Comparison of ENCODE assay signal across 21 mouse cellular contexts in genomic region chr5:106295538-106295937, GRCm38 (mm10).
DNase-seq lines count a peak whose midpoint lies in the region; ATAC-seq lines count a peak whose summit lies in the region.
"Had no signal": no experiment of that assay in that cellular context is flagged by ENCODE, and none has a peak within 500 bp of the region (broad histone marks: within the 10 kb centered on the region; RNA-seq: fewer than 3 reads in every experiment).

No protein-coding gene starts in this region.

- peaks cover 9% of the 10 kb centered on the region; the same call in 1 of the 2 replicates for H3K4me1 ChIP-seq in midbrain, embryonic 14.5 days (ENCODE audit: control insufficient read depth, insufficient read depth, low read length)
- peaks cover 17% of the 10 kb centered on the region for H3K4me1 ChIP-seq in kidney, embryonic 16.5 days (ENCODE audit: insufficient read depth, low read length)
- H3K4me1 ChIP-seq: embryonic facial prominence, embryonic 13.5 days had no signal

- no peak overlapping the region for H3K4me2 ChIP-seq in midbrain, embryonic 14.5 days (ENCODE audit: low read length)
- H3K4me2 ChIP-seq in kidney, embryonic 16.5 days (replicated peaks; ENCODE audit: low read depth, low read length) = no peak overlapping the region
- H3K4me2 ChIP-seq: embryonic facial prominence, embryonic 13.5 days; hindbrain, embryonic 15.5 days; limb, embryonic 12.5 days; liver, embryonic 13.5 days had no signal

- no peak overlapping the region for H3K9ac ChIP-seq in midbrain, embryonic 14.5 days (replicated peaks; ENCODE audit: low read length)
- H3K9ac ChIP-seq in kidney, embryonic 16.5 days (replicated peaks; ENCODE audit: low read length) = no peak overlapping the region
- H3K9ac ChIP-seq: embryonic facial prominence, embryonic 13.5 days; hindbrain, embryonic 15.5 days; limb, embryonic 12.5 days; liver, embryonic 13.5 days had no signal

- H3K4me3 ChIP-seq in midbrain, embryonic 14.5 days (replicated peaks; ENCODE audit: low read depth, low read length) = no peak overlapping the region
- H3K4me3 ChIP-seq in kidney, embryonic 16.5 days (ENCODE audit: low read length) = no peak overlapping the region
- H3K4me3 ChIP-seq: embryonic facial prominence, embryonic 13.5 days; heart, adult 2 months; hindbrain, embryonic 15.5 days; limb, embryonic 12.5 days; liver, embryonic 13.5 days; myocyte had no signal

- no peak for ATAC-seq in midbrain, embryonic 14.5 days (ENCODE audit: low FRiP score, low TSS enrichment)
- no peak for ATAC-seq in kidney, embryonic 16.5 days (ENCODE audit: low FRiP score, low TSS enrichment)
- ATAC-seq: intestine, postnatal 0 days had no signal

- H3K9me3 ChIP-seq in midbrain, embryonic 14.5 days (ENCODE audit: control insufficient read depth, low read length) = no peaks in the 10 kb centered on the region
- no peaks in the 10 kb centered on the region for H3K9me3 ChIP-seq in kidney, embryonic 16.5 days (ENCODE audit: low read length)
- H3K9me3 ChIP-seq: embryonic facial prominence, embryonic 13.5 days; hindbrain, embryonic 15.5 days; limb, embryonic 12.5 days; liver, embryonic 13.5 days had no signal

- 2% methylated on average over 3 of the region's 3 CpGs for WGBS in midbrain, embryonic 14.5 days
- 27% methylated on average over 3 of the region's 3 CpGs for WGBS in kidney, embryonic 16.5 days

- peak; percentile 46 for DNase-seq in heart, adult 11 months
- DNase-seq in heart, postnatal 4 days = no peak
- peak; percentile 9 for DNase-seq in Muller cell, postnatal 12 days (ENCODE audit: inconsistent ontology term)
- DNase-seq in embryo, embryonic 10.5 days (ENCODE audit: low spot score) = peak; percentile 62
- DNase-seq in midbrain, embryonic 14.5 days = peak; percentile 58
- no peak for DNase-seq in urinary bladder, postnatal 14 days (ENCODE audit: low spot score)
- DNase-seq: B cell, adult 2 months; cerebellum, postnatal 10 days; gastrocnemius, postnatal 10 days; heart, adult 2 months; liver, embryonic 13.5 days; right cerebral cortex, adult 18-20 months; spleen, adult 18-20 months; thymus, adult 18-20 months had no signal

- no peak overlapping the region for H3K27ac ChIP-seq in midbrain, embryonic 14.5 days (replicated peaks; ENCODE audit: low read depth, low read length)
- no peak overlapping the region for H3K27ac ChIP-seq in kidney, embryonic 16.5 days (ENCODE audit: low read length)
- H3K27ac ChIP-seq: embryonic facial prominence, embryonic 13.5 days; heart, adult 2 months; hindbrain, embryonic 15.5 days; kidney, postnatal 0 days; limb, embryonic 12.5 days; liver, embryonic 13.5 days had no signal

- no peaks in the 10 kb centered on the region for H3K27me3 ChIP-seq in midbrain, embryonic 14.5 days (ENCODE audit: control insufficient read depth, insufficient read depth, low read length)
- no peaks in the 10 kb centered on the region; the same call in 1 of the 2 replicates for H3K27me3 ChIP-seq in kidney, embryonic 16.5 days (ENCODE audit: insufficient read depth, low read length)
- H3K27me3 ChIP-seq: embryonic facial prominence, embryonic 13.5 days; hindbrain, embryonic 15.5 days; liver, embryonic 13.5 days had no signal

- H3K36me3 ChIP-seq in midbrain, embryonic 14.5 days (ENCODE audit: control insufficient read depth, insufficient read depth, low read length) = no peaks in the 10 kb centered on the region
- H3K36me3 ChIP-seq in kidney, embryonic 16.5 days (ENCODE audit: insufficient read depth, low read length) = no peaks in the 10 kb centered on the region
- H3K36me3 ChIP-seq: embryonic facial prominence, embryonic 13.5 days; hindbrain, embryonic 15.5 days; limb, embryonic 12.5 days; liver, embryonic 13.5 days had no signal

Comparison
In these comparisons a context has a peak if more than half of its experiments do, and no peak if none do; other contexts are left out.
1. DNase-seq: peak in heart, adult 11 months (single experiment), Muller cell, postnatal 12 days (single experiment), embryo, embryonic 10.5 days (single experiment) and midbrain, embryonic 14.5 days (single experiment); none in heart, postnatal 4 days (single experiment) and urinary bladder, postnatal 14 days (single experiment).